Mouse (Mus musculus) adrenal gland, postnatal 10 days (tissue): Measurements from ENCODE around the gene Gnpat. TPM values are rescaled to one million over a fixed set of nuclear protein-coding genes. Genes with fewer than 3 reads are reported as not detected.
A peak's percentile ranks its signal among the peaks of the same experiment; 100 is the strongest.

Experiments used
- DNase-seq: peaks from one replicate; pipeline ENCODE4 v3.0.0; 2021; ENCODE audit warnings: mixed read lengths
- total RNA-seq, 2 experiments: library from RNA; stranded (reverse); gene quantifications; 2 replicates each; pipeline ENCODE4 v1.2.3; 2021

Gene Gnpat
- total RNA-seq, 2 experiments from 2014 or later = 126 to 173 TPM

- DNase-seq = peak; percentile 33
These were observed 35.5 kb downstream of the Gnpat start for GRCm38 (mm10) chr8:124898251-124898905.

- DNase-seq = no peak
These were observed 40.4 kb downstream of the Gnpat start for GRCm38 (mm10) chr8:124903198-124903597.

- DNase-seq = no peak
These were observed 42.6 kb downstream of the Gnpat start for GRCm38 (mm10) chr8:124905482-124905881.

GRCm38 (mm10) chr8:124909936-124910335 is 47.1 kb downstream of the Gnpat start:
- DNase-seq = peak; percentile 50

GRCm38 (mm10) chr8:124910349-124910748 is 47.5 kb downstream of the Gnpat start:
- no peak for DNase-seq

GRCm38 (mm10) chr8:124911938-124912872 is 49.4 kb downstream of the Gnpat start:
- DNase-seq = peak; percentile 56

- DNase-seq = no peak
These were observed 51.2 kb downstream of the Gnpat start for GRCm38 (mm10) chr8:124914061-124914460.

- DNase-seq = no peak
These were observed 55.1 kb downstream of the Gnpat start for GRCm38 (mm10) chr8:124917741-124918484.

GRCm38 (mm10) chr8:124921369-124922279 is 58.8 kb downstream of the Gnpat start:
- DNase-seq = peak; percentile 53

GRCm38 (mm10) chr8:124922490-124923089 is 59.8 kb downstream of the Gnpat start:
- DNase-seq = peak; percentile 55

- peak; percentile 63 for DNase-seq
These were observed 61.3 kb downstream of the Gnpat start for GRCm38 (mm10) chr8:124923971-124924652.

GRCm38 (mm10) chr8:124925544-124926266 is 62.9 kb downstream of the Gnpat start:
- no peak for DNase-seq

- DNase-seq = peak; percentile 59
These were observed 63.5 kb downstream of the Gnpat start for GRCm38 (mm10) chr8:124926351-124926771.

- no peak for DNase-seq
These were observed 66.2 kb downstream of the Gnpat start for GRCm38 (mm10) chr8:124929006-124929405.

GRCm38 (mm10) chr8:124930086-124930485 is 67.3 kb downstream of the Gnpat start:
- DNase-seq = no peak

- DNase-seq = no peak
These were observed 67.8 kb downstream of the Gnpat start for GRCm38 (mm10) chr8:124930649-124931048.

GRCm38 (mm10) chr8:124932435-124932834 is 69.6 kb downstream of the Gnpat start:
- no peak for DNase-seq

- no peak for DNase-seq
These were observed 72.3 kb downstream of the Gnpat start for GRCm38 (mm10) chr8:124935116-124935515.

- no peak for DNase-seq
These were observed 73.9 kb downstream of the Gnpat start for GRCm38 (mm10) chr8:124936699-124937098.

- DNase-seq = no peak
These were observed 74.5 kb downstream of the Gnpat start for GRCm38 (mm10) chr8:124937293-124937692.
